Mouse (Mus musculus): ENCODE measurements around the gene Bmp4.

- peak; percentile 41 for TF ChIP-seq CTCF (IDR thresholded peaks at IDR 0.05; ENCODE audit: low read depth, low read length)
- TF ChIP-seq POLR2A (IDR thresholded peaks at IDR 0.05; ENCODE audit: extremely low read depth, insufficient read depth, low read length) = no peak
Observed at GRCm38 (mm10) chr14:46363209-46363608, 27.3 kb downstream of the Bmp4 start.

Measured in liver, adult 2 months (tissue).